Mouse (Mus musculus) right cerebral cortex, postnatal 14 days (tissue): ENCODE results near the gene Fbxl20.

ENCODE experiments used
- DNase-seq: peaks from one replicate; pipeline ENCODE4 v3.0.0; 2022

Gene Fbxl20

GRCm38 (mm10) chr11:98046466-98046865, 103.7 kb downstream of the Fbxl20 start:
- no peak for DNase-seq

GRCm38 (mm10) chr11:98045596-98045995, 104.6 kb downstream of the Fbxl20 start:
- no peak for DNase-seq

GRCm38 (mm10) chr11:98044074-98044473, 106.1 kb downstream of the Fbxl20 start:
- no peak for DNase-seq

- DNase-seq, result no peak
Observed at GRCm38 (mm10) chr11:98042741-98043140, 107.5 kb downstream of the Fbxl20 start.

GRCm38 (mm10) chr11:98040975-98041374, 109.2 kb downstream of the Fbxl20 start:
- no peak for DNase-seq

GRCm38 (mm10) chr11:98037871-98038270, 112.3 kb downstream of the Fbxl20 start:
- peak; percentile 59 for DNase-seq

- DNase-seq, result peak; percentile 64
Observed at GRCm38 (mm10) chr11:98035977-98036377, 114.2 kb downstream of the Fbxl20 start.

- DNase-seq, result no peak
Observed at GRCm38 (mm10) chr11:98034840-98035239, 115.4 kb downstream of the Fbxl20 start.

- DNase-seq, result no peak
Observed at GRCm38 (mm10) chr11:98034061-98034460, 116.1 kb downstream of the Fbxl20 start.
